ENCODE assay signal across 8 mouse cellular contexts in the genomic region with DNA sequence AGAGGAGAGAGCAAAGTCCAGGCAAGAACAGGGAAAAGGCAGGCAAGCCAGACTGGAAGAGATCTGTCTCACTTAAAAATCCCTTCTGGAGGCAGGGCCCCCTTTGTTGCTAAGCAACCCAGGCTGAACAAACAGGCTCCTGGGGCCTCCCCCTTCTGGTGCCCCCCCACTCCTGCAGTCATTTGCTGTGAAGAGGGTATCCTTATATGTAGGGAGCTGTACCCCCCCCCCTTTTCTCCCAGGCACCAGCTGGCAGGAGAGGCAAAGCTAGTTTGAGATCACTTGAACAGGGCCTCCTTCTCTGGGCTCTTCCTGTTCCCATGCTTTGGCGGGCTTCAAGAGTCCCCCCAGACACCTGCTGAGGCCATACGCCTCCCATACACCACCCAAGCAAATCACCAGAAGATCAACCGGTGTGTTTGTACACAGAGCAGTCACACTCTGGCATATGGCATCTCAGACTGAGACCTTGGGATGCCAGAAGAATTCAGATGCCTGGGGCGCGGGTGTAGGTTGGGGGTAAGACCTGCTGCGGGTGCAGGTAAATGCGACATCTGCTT.
A peak's percentile ranks its signal among the peaks of the same experiment; 100 is the strongest.
DNase-seq lines count a peak whose midpoint lies in the region; ATAC-seq and TF ChIP-seq lines count a peak whose summit lies in the region.

No protein-coding gene starts in this region.

- no peaks in the 10 kb centered on the region for H3K36me3 ChIP-seq in forebrain, postnatal 0 days (ENCODE audit: insufficient read depth)
- H3K36me3 ChIP-seq in midbrain, embryonic 12.5 days, result peaks cover 16% of the 10 kb centered on the region

- WGBS in forebrain, postnatal 0 days, result 13% methylated on average over 7 of the region's 7 CpGs
- WGBS in midbrain, embryonic 12.5 days, result 16% methylated on average over 7 of the region's 7 CpGs

- peak overlapping the region; percentile 17; the same call in 1 of the 2 replicates for H3K4me2 ChIP-seq in forebrain, postnatal 0 days (ENCODE audit: low read depth)
- peak overlapping the region; percentile 32 for H3K4me2 ChIP-seq in midbrain, embryonic 12.5 days (replicated peaks)

- peak overlapping the region; percentile 74 for H3K27ac ChIP-seq in forebrain, postnatal 0 days (ENCODE audit: low read depth, low read length)
- peak overlapping the region; percentile 95 for H3K27ac ChIP-seq in midbrain, embryonic 12.5 days (replicated peaks)

- peak; percentile 90 for ATAC-seq in forebrain, postnatal 0 days
- peak; percentile 88 for ATAC-seq in midbrain, embryonic 12.5 days (ENCODE audit: low FRiP score, low read depth)

- H3K27me3 ChIP-seq in forebrain, postnatal 0 days (ENCODE audit: insufficient read depth, low read length), result no peaks in the 10 kb centered on the region
- H3K27me3 ChIP-seq in midbrain, embryonic 12.5 days, result no peaks in the 10 kb centered on the region

- H3K4me1 ChIP-seq in forebrain, postnatal 0 days (ENCODE audit: insufficient read depth), result peaks cover 24% of the 10 kb centered on the region
- peaks cover 84% of the 10 kb centered on the region for H3K4me1 ChIP-seq in midbrain, embryonic 12.5 days

- peak; percentile 40 to 53 for DNase-seq in layer of hippocampus, postnatal 10 days (ENCODE audit: low spot score in 2 of 2)
- no peak for DNase-seq in layer of hippocampus, postnatal 36 days
- DNase-seq in cerebellum, postnatal 10 days, result peak; percentile 70 to 85
- peak; percentile 85 for DNase-seq in forebrain, postnatal 0 days
- DNase-seq in thymus, postnatal 4 days, result peak; percentile 62
- DNase-seq in adipocyte (ENCODE audit: low spot score), result no peak
- no peak for DNase-seq in natural killer cell, adult 2 months (ENCODE audit: low spot score in 2 of 2)

- no peak for TF ChIP-seq CTCF in forebrain, postnatal 0 days (IDR thresholded peaks at IDR 0.05; ENCODE audit: low read depth)

- H3K9ac ChIP-seq in forebrain, postnatal 0 days, result no peak overlapping the region
- peak overlapping the region; percentile 5; the same call in 1 of the 2 replicates for H3K9ac ChIP-seq in midbrain, embryonic 12.5 days (replicated peaks)

- H3K9me3 ChIP-seq in forebrain, postnatal 0 days (ENCODE audit: low read length), result no peaks in the 10 kb centered on the region
- no peaks in the 10 kb centered on the region for H3K9me3 ChIP-seq in midbrain, embryonic 12.5 days

- no peak overlapping the region for H3K4me3 ChIP-seq in forebrain, postnatal 0 days (ENCODE audit: low read depth, low read length)
- no peak overlapping the region for H3K4me3 ChIP-seq in midbrain, embryonic 12.5 days

Comparison
In these comparisons a context has a peak if more than half of its experiments do, and no peak if none do; other contexts are left out.
1. DNase-seq: peak in layer of hippocampus, postnatal 10 days (2 of 2), cerebellum, postnatal 10 days (2 of 2), forebrain, postnatal 0 days (single experiment) and thymus, postnatal 4 days (single experiment); none in layer of hippocampus, postnatal 36 days (0 of 2), adipocyte (single experiment) and natural killer cell, adult 2 months (0 of 2).